Mouse (Mus musculus): ENCODE results near the gene Gm20869. TPM values are rescaled to one million over a fixed set of nuclear protein-coding genes. Genes with fewer than 3 reads are reported as not detected.
"Not testable (repeated sequence)": the region's sequence is repeated elsewhere in the genome, so short reads cannot be mapped to it uniquely, and the experiment has no call there.

Gene Gm20869
- not detected in 2 replicates for polyA plus RNA-seq (2015; fragmentation: Nextera tagmentation; extraction: Ambion mirVana)

GRCm38 (mm10) chrY:71469149-71469548 lies at the start of gene Gm20869:
TSS of gene Gm20869 (plus strand) at chrY:71469449.
- ATAC-seq (replicated peaks); H3K27ac ChIP-seq (replicated peaks); H3K4me1 ChIP-seq; H3K4me2 ChIP-seq (replicated peaks); H3K27me3 ChIP-seq; H3K9ac ChIP-seq (replicated peaks); H3K36me3 ChIP-seq; H3K4me3 ChIP-seq; H3K9me3 ChIP-seq: not testable (repeated sequence)
- no CpG with 5 or more reads among the region's 6 CpGs for WGBS

Other genes starting within 250 kb of the Gm20869 start
- not detected in 2 replicates for gene Gm20870, start 222.6 kb downstream of the Gm20869 start, polyA plus RNA-seq (2015; fragmentation: Nextera tagmentation; extraction: Ambion mirVana)

All from forebrain, embryonic 15.5 days (tissue).